Comparison of ENCODE assay signal across 18 mouse cellular contexts in genomic region chr7:132128687-132129086, GRCm38 (mm10). TPM values are rescaled to one million over a fixed set of nuclear protein-coding genes. Genes with fewer than 3 reads are reported as not detected.
"Had no signal": no experiment of that assay in that cellular context is flagged by ENCODE, and none has a peak within 500 bp of the region (broad histone marks: within the 10 kb centered on the region; RNA-seq: fewer than 3 reads in every experiment).

No protein-coding gene starts in this region.

- H3K4me2 ChIP-seq: kidney, embryonic 15.5 days; limb, embryonic 12.5 days; liver, embryonic 13.5 days; lung, embryonic 15.5 days; neural tube, embryonic 12.5 days had no signal

- H3K36me3 ChIP-seq: kidney, embryonic 15.5 days; limb, embryonic 12.5 days; liver, embryonic 13.5 days; lung, embryonic 15.5 days; neural tube, embryonic 12.5 days had no signal

- H3K9ac ChIP-seq: kidney, embryonic 15.5 days; limb, embryonic 12.5 days; liver, embryonic 13.5 days; liver, postnatal 0 days; lung, embryonic 15.5 days; neural tube, embryonic 12.5 days had no signal

- H3K9me3 ChIP-seq: kidney, embryonic 15.5 days; liver, embryonic 13.5 days; lung, embryonic 15.5 days; megakaryocyte, embryonic 14.5 days; neural tube, embryonic 12.5 days had no signal

- ATAC-seq: liver, postnatal 0 days had no signal

- H3K4me3 ChIP-seq: kidney, embryonic 15.5 days; left cerebral cortex, adult 2 months; limb, embryonic 12.5 days; liver, embryonic 13.5 days; lung, embryonic 15.5 days; megakaryocyte, embryonic 14.5 days; neural tube, embryonic 12.5 days had no signal

- H3K4me1 ChIP-seq: kidney, embryonic 15.5 days; limb, embryonic 12.5 days; liver, embryonic 13.5 days; lung, embryonic 15.5 days; megakaryocyte, embryonic 14.5 days; neural tube, embryonic 12.5 days had no signal

- DNase-seq: kidney, adult 2 months; kidney, postnatal 14 days; liver; liver, embryonic 13.5 days; liver, postnatal 0 days; lung, postnatal 14 days; midbrain, embryonic 14.5 days; thymus, postnatal 4 days had no signal

- H3K27me3 ChIP-seq: kidney, embryonic 15.5 days; limb, embryonic 12.5 days; liver, embryonic 13.5 days; lung, embryonic 15.5 days; neural tube, embryonic 12.5 days had no signal

- H3K27ac ChIP-seq: kidney, embryonic 15.5 days; left cerebral cortex, adult 2 months; limb, embryonic 12.5 days; liver, embryonic 13.5 days; lung, embryonic 15.5 days; macrophage; neural tube, embryonic 12.5 days; stomach, postnatal 0 days had no signal

RNA-seq across cellular contexts. Expression of gene Cpxm2, which starts 25.9 kb away (rescaled TPM):
- total RNA-seq: monocyte, adult 5-6 weeks; neutrophil, adult 5-6 weeks had no signal
- polyA plus RNA-seq: macrophage had no signal
